Mouse (Mus musculus) cerebellum, adult 9-11 months (tissue): ENCODE data around the gene Tgtp2.
"Not testable (repeated sequence)": the region's sequence is repeated elsewhere in the genome, so short reads cannot be mapped to it uniquely, and the experiment has no call there.

Experiments used
- DNase-seq: peaks from one replicate; pipeline ENCODE4 v3.0.0; 2022

Gene Tgtp2

DNA sequence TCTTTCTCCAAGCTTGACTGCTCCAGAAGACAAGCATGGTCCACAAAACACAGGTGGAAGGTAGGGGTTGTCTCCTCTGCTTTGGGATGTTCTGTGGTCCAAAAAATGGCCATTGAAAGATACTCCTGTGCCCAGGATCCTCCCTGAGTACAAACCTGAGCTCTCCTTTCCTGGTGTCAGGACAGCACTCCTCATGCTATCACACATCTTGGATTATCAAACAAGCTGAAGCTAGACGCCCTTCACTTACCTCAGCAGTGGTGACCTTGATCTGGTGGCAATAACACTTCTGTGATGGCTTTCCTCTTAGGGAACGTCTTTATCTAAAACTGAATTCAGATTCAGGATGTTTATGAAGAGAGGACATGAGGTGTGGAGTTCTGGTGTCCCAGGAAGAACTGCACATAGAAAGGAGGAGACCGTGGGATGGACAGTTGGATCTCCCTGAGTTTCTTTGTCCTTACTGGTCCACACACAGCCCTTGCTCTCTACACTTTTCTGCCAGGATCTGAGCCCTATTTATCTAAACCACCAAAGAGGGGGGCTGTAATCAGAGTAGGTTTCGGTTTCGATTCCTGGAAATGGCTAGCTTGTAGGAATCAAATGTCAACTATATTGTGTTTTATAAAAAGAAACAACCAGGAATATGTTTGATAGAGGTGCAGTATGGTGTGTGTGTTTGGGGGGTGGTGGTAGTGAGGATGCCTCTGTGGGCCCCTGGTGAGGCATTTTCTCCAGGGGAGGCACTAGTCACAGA lies at the start of gene Tgtp2:
Gene Tgtp2, minus strand, starts transcription at position 494 of the 757 bp plus-strand sequence.
- not testable (repeated sequence) for DNase-seq

DNA sequence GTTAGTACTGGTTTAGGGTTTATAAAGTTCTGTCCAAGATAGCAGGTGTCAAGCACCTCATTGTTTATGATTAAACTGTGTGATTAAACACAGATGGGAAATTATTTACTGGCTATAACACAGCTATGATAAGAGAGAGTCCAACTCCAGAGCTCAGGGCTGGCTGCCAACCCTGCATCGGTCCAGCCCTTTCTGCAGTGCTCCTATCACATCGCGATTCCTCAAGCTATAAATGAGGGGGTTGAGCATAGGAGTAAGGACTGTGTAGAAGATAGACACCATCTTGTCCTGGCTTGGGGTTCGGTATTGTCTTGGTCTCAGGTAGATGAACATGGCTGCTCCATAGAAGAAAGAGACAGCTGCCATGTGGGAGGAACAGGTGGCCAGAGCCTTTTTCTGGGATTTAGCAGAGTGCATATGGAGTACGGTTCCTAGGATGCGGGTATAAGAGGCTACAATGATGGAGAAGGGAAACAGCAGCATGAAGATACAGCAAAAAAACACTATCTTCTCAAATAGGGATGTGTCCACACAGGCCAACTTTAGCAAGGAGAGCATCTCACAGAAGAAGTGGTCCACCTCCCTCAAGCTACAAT lies 48.7 kb upstream of the Tgtp2 start:
- no peak for DNase-seq

DNA sequence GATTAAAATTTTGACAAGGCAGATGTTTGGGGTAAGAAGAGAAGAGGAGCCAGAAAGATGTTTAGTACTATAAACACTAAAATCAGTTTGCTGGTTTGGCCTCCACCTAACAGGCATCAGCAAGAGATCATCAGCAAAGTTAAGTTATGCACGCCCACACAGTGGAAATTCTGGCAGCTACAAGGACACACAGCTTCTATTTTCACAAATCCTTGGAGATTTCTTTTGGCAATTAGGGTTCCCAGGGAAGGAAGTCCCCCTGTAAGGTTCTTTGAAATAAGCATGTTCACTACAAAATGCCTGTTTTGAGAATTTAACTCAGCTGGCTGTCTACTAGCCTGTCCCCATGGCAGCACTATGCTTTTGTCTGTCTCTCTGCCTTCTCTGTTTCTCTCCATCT lies 47.0 kb upstream of the Tgtp2 start:
- no peak for DNase-seq

- DNase-seq: no peak
These were observed 44.8 kb upstream of the Tgtp2 start for GRCm38 (mm10) chr11:49108833-49109232.

DNA sequence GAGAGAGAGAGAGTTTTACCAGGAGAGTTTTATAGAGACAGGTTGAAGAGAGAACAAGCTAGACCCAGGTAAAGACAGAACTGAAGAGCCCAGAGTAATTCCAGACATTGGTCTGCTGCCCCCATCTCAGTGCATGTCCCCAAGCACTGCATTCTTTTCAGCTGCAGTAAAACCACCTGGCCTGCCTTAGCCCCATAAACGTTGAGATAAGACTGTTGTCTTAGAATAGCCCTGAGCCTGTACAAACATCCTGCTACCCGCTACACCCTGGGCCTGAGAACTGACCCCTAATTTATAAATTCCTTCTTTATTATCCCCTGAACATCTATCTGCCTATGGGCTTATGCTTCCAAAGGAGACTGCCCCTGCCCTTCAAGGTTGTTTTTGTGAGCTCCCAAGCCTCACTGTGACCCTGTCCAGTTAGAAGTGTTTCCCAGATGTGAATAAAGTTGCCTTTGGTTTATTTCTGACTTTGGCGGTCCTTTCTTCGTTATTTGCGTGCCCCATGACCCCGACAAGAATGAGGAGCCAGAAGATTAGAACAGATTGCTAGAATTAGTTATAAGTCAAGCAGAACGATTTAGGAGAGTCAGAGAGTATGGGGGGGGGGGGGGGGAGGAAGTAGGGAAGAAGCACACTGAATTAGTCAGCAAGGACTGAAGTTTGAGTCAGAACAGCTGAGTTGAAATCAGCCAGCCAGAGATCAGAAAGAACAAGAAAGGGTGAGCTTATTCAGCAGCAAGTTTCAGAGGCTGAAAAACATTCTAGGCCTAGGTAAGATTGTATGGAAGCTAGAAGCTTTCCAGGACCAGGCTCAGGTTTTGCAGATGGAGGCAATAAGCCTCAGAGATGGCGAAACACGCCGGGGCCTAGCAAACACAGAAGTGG lies 43.9 kb upstream of the Tgtp2 start:
- DNase-seq: no peak

DNA sequence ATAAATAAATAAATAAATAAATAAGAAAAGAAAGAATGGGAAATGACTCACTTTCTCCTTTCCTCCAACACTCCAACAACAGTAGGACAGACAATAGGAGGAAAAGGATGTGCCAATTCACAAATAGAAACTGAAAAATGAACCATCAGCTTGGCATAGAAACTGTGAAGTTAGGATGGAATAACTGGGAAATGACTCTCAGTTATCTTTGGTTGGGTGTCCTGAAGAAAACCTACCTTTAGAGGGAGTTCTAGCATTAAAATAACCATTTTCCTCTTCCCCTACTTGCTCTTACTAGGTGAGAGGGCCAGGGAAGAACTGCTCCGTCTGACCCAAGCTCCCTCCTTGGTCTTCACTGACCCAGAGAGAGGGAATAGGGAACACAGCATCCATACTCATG lies 41.7 kb upstream of the Tgtp2 start:
- DNase-seq: no peak

- peak; percentile 59 for DNase-seq
These were observed 39.2 kb upstream of the Tgtp2 start for GRCm38 (mm10) chr11:49103047-49103693.

- DNase-seq: no peak
These were observed 37.5 kb upstream of the Tgtp2 start for GRCm38 (mm10) chr11:49101500-49101899.

DNA sequence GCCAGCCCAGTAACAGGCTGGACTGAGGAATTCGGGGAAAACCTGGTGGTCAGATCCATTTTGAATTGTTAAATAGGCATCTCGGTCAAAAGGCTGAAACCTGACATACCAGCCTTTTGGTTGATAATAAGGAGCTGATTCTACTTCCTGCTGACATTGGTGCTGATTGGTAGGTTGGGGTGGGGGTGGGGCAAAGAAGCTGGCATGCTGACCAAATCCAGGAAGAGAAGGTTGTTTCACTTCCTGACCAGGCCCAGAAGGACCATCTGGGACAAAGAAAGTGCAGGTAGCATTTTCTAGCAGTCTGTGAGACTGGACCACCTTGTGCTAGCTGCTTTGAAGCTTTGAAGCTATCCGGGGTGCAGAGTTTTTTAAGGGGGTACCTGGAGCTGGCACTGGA lies 36.4 kb upstream of the Tgtp2 start:
- no peak for DNase-seq

DNA sequence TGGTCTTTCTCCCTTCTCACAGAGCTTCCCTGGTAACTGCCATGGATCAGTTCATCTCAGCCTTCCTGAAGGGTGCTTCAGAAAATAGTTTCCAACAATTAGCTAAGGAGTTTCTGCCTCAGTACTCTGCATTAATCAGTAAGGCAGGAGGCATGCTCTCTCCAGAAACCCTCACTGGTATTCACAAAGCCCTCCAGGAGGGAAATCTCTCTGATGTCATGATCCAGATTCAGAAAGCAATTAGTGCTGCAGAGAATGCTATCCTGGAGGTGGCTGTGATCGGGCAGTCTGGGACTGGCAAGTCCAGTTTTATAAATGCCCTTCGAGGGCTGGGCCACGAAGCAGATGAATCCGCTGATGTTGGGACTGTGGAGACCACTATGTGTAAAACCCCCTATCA lies 31.4 kb upstream of the Tgtp2 start:
- no peak for DNase-seq

DNA sequence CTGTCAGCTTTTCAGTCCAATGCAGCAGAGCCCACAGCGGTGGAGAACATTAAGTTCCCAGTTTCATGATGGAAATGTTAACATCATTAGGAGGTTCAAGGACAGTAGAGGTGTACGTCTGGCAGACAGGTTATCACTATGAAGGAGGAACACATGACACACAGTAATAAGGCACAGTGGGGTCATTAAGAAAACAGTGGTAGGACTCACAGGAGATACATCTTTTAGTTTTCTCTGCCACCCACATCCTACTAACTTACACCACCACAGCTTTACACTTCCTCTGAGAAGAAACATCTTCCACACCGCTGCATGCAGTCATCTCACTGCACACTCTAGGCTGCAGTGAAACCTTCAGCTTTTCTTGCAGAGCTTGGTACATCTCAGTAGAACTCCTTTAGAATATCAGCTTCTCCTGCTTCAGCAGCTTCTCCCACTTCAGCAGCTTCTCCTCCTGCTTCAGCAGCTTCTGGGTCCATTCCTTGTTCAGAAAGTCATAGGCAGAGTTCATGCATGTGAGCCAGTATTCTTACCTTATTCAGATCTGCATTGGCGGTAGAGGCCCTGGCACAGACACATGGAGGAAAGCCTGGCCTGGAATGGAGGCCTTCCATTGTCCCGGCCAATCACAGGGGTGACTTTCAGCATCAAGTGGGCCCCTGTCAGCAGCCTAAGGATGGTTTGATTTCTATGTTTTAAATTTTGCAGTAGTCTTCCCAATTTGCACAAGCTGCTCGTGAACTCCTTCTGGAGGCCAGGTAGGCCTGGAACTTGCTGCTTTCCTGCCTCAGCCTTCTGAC lies 30.1 kb upstream of the Tgtp2 start:
- no peak for DNase-seq

- DNase-seq: no peak
These were observed 28.8 kb upstream of the Tgtp2 start for GRCm38 (mm10) chr11:49092786-49093185.

GRCm38 (mm10) chr11:49092053-49092586 lies 28.1 kb upstream of the Tgtp2 start:
- no peak for DNase-seq

GRCm38 (mm10) chr11:49091171-49091570 lies 27.2 kb upstream of the Tgtp2 start:
- DNase-seq: no peak

GRCm38 (mm10) chr11:49090551-49090950 lies 26.5 kb upstream of the Tgtp2 start:
- DNase-seq: no peak

DNA sequence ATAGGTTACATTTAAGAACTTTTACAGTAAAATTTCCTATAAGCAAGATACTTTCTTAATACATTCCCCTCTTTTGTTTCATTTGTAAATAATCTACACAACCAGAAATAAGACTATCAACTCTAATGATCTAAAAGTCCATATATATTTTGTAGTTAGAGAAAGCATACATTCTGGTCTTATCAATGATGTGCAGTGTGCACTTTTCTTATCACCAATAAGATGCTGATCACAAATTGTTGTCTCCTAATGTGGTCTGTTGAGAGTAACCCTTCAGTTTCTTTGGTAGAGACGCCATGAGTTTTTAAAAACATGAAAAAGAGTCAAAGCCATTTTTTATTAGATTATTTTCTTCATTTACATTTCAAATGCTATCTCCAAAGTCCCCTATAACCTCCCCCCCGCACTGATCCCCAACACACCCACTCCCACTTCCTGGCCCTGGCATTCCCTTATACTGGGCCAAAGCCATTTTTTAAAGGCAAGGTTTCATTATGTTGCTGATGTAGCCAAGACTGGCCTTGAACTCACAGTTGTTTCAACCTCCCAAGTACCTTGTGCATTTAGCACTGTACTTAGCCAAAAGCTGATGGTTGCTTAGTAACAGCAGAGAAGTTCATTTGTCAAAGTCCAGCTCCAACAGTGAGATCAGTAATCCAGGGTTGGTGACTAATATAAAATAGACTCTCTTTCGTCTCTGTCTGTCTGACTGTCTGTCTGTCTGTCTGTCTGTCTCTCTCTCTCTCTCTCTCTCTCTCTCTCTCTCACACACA lies 25.9 kb upstream of the Tgtp2 start:
- DNase-seq: no peak

DNA sequence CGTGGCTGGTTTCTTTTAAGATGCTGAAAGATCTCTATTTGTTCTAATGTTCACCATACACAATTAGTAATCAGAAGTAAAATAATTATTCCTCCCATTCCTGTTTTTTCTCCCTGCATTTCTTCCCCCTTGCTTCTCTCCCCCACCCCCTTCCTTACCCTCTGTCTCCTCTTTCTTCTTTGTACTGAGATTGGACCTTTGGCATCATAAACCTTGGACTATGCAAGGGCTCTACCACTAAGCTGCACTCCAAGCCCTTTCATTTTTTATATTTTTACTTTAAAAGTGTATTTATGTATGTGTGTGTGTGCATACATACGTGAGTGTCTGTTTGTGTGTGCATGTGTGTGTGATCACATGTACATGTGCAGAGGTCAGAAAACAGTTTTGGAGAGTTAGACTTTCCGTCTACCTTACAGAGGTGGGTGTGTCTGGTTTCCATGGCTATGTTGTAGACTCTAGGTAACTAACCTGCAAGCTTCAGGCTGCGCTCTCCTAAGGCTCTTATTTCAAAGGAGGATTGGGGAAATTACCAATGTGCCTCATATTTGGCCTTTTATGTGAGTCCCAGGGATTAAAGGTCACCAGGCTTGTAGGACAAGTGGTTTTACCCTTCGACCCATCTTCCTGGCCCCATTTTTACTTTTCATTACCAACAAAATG lies 25.1 kb upstream of the Tgtp2 start:
- DNase-seq: no peak

- DNase-seq: no peak
These were observed 24.0 kb upstream of the Tgtp2 start for GRCm38 (mm10) chr11:49087830-49088616.

- DNase-seq: no peak
These were observed 22.9 kb upstream of the Tgtp2 start for GRCm38 (mm10) chr11:49086858-49087361.

- DNase-seq: no peak
These were observed 20.9 kb upstream of the Tgtp2 start for GRCm38 (mm10) chr11:49084875-49085274.
